Mouse (Mus musculus) 3T3-L1 (cell line): Measurements from ENCODE around the gene Evi5l.
"Not testable (repeated sequence)": the region's sequence is repeated elsewhere in the genome, so short reads cannot be mapped to it uniquely, and the experiment has no call there.

ENCODE experiments used
- DNase-seq: peaks from one replicate; pipeline ENCODE4 v3.0.0-alpha.2; 2015; ENCODE audit warnings: low read depth, low spot score

Gene Evi5l

DNA sequence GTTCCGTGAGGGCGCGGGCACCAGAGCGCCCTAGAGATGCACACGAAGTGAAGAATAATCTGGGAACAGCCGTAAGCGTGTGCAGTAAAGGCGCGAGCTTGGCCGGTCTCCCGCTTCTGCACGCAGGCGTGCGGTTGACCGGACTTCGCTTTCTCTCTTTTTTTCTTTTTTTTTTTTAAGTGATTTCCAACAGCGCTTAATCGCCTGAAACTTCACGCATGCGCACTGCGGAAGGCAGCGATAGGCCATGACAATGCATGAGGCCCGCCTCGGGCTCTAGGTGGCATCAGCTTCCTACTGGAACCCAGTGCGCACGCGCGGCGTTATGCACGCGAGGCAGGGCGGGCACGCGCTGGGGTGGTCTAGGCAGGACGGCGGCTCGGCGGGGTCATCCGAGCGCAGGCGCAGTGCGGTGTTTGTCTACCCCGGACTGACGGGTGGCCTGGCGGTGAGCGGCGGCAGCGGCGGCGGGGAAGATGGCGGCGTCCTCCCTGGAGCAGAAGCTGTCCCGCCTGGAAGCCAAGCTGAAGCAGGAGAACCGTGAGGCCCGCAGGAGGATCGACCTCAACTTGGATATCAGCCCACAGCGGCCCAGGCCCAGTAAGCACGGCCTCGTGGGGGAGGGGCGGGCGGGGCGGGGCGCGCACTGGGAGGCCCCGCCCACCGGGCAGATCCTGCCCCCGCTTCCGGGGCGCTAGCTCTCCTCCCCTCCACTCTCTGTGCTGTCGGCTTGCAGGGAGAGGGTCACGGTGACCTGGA, 72.2 kb downstream of the Evi5l start, which contains the start of the genes Map2k7 and Gm49320:
Gene Map2k7, plus strand, starts transcription at position 307 of the 759 bp plus-strand sequence.
Gene Gm49320, plus strand, starts transcription at position 432 of the 759 bp plus-strand sequence.
- DNase-seq: peak; percentile 100

- peak; percentile 44 for DNase-seq
These were observed 73.0 kb downstream of the Evi5l start for GRCm38 (mm10) chr8:4239193-4239890.

GRCm38 (mm10) chr8:4245061-4245460, 78.7 kb downstream of the Evi5l start:
- DNase-seq: no peak

GRCm38 (mm10) chr8:4245737-4246136, 79.4 kb downstream of the Evi5l start:
- DNase-seq: no peak

GRCm38 (mm10) chr8:4247241-4247640, 80.9 kb downstream of the Evi5l start:
- DNase-seq: no peak

DNA sequence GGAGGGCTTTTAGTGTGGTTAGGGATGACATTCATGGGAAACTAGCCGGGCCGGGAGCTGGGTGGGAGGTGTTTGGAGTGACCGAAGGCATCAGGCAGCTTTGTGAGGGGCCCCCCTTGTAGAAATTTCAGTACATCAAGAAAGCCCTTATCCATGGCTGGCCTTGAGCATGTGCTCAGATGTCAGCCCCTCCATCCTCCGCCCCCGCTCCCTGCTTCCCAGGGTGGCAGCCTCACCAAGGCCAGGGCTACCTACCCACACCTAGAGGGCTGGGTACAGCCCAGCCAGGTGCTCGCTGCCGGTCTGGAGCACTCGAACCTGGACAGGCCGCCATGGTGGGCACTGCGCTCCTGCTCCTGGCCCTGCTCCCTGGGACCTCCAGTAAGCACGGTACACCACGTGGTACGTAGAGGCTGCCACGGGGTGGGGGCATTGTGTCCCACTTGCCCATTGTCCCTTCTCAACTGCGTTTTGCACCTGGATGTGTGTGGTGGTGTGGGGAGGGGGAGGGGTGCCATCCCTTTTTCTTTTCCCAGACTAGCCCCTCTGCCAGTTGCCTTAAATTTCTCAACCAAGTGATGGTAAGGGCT, 81.7 kb downstream of the Evi5l start, which contains the start of gene Tgfbr3l:
Gene Tgfbr3l, plus strand, starts transcription at position 264 of the 590 bp plus-strand sequence.
- DNase-seq: no peak

DNA sequence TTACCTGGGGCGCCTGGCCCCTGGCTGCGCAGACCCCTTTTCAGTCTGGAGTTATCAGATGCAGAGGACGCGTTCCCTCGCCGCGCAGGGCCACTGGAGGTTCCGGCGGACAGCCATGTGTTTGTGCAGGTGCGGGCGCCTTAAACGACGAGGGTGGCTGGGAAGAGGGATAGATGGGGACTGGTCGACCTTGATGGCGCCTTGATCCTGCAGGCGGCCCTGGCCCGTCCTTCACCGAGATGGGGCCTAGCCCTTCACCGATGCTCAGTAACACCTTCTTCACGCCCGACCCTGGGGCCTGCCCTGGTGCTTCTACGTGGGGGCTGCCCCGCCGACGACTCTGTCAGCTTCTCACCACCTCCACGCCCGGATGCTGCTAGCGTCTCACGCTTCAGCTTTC, 82.8 kb downstream of the Evi5l start:
- DNase-seq: no peak

DNA sequence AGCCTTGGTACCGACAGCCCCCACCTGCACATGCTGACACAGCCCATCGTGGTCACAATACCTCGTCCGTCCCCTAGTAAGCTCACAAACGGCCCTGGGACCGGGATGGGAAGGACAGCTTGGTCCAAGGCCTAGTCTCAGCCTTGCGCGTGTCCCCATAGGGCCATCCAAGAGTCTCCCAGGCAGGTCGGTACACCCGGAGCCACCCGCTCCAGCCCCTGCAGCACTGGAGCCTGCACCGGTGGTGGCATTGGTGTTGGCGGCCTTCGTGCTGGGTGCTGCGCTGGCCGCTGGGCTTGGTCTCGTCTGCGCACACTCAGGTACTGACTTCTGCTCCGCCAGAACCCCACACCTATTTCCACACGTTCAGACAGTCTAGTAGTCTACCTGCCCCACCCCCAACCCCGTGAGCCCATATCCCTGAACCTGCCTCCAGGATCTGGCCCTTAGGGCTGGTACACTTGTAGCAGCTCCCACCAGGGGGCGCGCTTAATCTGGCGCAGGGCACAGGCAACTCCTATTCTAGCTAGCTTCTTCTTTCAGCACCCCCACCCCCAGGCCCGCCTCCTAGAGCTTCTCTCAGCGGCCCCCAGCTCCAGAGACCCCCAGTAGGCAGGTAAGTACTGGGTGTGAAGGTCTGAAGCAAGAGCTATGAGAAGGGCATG, 84.1 kb downstream of the Evi5l start:
- DNase-seq: peak; percentile 93

DNA sequence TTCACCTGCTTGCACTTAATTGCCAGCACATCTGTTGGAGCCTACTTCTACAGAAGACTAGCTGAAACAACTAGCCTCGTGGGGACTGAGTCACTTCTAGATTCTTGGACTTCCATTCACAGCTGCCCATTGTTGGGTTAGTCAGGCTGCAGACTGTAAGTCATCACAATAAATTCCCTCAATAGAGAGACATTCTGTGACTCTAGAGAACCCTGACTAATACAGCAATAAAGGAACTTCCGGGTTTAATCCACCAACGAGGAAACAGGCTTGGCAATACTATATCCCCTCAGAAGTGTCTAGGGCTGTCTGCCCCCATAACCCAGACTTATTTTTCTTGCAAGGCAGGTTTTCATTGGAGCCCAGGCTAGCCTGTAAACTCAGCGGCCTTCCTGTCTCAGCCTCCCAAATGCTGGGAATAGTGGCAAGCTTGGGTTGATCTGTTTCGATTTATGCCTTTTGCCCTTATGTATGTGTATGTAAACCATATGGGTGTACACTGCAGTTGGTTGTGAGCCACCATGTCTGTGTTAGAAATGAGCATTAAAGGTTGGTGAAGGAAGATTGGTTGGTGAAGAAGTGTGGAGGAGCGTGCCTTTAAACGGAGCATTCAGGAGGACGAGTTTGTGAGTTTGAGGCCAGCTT, 85.9 kb downstream of the Evi5l start:
- peak; percentile 87 for DNase-seq

GRCm38 (mm10) chr8:4252934-4253841, 86.8 kb downstream of the Evi5l start, which contains the start of gene Snapc2:
Gene Snapc2, plus strand, starts transcription at chr8:4253080.
- DNase-seq: peak; percentile 99

DNA sequence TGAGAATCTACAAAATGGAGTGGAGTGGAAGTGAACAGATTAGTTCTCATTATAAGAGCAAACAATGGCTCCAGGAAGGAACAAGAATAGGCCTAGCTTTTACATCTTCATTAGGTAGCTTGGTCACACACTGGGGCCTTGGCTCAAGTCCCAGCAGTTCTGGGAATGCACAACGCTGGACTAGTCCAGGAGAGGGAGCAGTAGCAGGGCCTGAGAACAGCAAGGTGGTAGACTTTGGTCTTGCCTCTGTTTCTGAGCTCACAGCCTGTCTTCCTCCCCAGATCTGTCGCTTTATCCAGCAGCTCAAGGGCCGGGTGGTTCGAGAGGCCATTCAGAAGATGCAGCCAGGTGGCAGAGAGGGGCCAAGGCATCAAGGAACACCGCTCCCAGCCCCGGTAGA, 87.6 kb downstream of the Evi5l start:
- peak; percentile 95 for DNase-seq

GRCm38 (mm10) chr8:4255471-4255870, 89.1 kb downstream of the Evi5l start:
- not testable (repeated sequence) for DNase-seq

DNA sequence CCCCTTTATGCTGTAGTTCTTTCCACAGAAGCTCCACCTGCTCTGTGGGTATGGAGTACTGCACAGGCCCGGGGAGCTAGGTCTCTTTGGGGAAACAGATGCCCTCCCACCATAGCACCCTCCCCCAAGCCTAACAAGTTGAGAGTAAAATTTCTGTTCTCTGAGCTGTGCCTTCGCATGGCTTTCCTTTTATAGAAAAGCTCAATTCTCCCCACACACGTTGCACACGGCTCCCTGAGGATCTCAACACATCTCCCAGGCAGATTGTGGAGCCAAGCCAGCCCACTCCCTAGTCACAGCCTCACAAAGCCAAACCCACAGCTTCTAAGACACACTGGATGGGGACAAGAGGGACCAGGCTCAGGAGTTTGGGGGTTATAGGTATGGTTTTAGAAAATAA, 90.5 kb downstream of the Evi5l start:
- no peak for DNase-seq

DNA sequence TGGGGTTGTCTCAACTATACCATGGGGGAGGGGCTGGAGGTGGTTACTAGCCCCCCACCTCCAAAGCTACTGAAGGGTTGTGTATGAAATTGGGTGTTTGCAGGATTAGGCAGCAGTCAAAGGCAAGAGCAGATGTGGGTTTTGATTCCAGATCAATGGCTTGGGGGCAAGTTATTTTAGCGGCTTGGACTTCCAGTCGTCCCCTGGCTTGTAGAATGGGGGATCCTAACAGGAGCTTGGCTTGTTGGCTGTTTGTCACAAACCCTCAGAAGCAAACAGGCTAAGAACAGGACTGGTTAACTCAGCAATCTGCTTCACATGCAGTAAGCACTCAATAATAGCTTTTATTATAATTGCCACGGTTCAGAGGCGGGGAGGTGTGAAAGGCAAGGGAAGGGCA, 91.0 kb downstream of the Evi5l start:
- DNase-seq: no peak

DNA sequence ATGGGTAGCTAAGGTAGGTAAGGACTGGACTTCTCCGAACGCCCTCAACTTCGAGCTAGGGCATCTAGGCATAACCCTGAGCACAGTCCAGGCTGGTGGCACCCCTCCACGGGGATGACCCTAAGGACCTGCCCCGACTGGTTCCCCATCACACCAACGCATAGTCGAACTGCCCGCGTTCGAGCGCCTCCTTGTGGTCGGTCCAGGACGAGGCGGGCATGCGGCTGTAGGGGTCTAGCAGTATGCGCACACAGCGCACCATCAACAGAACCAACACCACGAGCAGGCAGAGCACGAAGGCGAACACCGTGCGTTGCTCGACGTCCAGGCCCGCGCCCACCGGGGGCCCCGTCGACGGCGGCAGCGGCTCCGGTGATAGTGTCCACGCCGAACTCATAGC, 91.9 kb downstream of the Evi5l start:
- DNase-seq: peak; percentile 89

DNA sequence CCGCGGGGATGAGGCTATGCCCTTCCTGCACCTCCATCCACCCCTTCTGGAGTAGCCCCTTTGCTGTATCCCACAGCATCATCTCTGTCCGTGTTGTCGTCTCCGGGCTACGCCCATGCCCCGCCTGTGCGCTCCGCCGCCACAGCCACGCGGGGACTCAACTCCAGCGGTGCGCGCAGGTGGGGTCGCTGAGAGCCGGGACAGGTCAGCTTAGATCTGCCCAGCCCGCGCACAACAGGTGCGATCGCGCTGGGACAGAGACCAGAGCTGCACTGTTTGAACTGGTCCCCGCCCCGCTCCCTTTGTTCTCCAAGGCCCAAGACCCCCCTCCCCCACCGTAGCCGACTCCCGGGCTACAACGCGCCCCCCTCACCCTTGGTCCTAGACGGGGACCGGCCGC, 92.3 kb downstream of the Evi5l start:
- no peak for DNase-seq

DNA sequence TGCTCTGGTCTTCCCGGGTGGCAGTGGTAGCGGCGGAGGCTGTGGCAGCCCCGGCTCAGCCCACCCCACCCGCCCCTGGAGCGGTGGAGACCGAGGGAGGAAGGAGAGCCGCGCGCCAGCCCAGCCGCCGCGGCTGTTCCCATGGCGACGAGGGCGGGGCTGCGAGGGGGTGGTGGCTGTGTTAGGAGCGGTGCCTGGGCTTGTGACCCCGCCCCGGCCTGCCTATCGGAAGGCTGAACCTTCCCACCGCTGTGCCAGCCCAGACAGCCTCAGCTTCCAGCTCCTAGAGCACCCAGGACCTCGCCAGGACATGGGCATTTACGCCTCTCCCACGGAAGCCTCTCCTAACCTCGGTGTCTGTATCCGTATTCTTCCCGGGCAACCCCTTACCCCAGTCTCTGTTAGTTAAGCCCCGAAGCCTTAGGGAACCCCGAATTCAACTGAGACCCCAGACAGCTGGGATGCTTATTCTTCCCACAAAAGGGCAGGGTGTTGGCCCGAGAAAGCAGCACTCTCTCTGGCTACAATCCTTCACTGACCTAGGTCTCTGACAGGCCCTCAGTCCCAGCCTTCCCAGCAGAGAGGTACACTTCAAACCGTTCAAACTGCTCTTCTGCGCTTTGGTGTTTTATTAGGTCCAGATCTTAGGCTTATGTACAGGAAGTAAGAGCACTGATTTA, 92.9 kb downstream of the Evi5l start, which contains the start of gene Ctxn1:
Gene Ctxn1, minus strand, starts transcription at position 150 of the 680 bp plus-strand sequence.
- peak; percentile 96 for DNase-seq

- DNase-seq: no peak
These were observed 93.4 kb downstream of the Evi5l start for GRCm38 (mm10) chr8:4259805-4260170.
